Mouse (Mus musculus): ENCODE measurements around the gene Pcdh17. TPM values are rescaled to one million over a fixed set of nuclear protein-coding genes. Genes with fewer than 3 reads are reported as not detected.

Gene Pcdh17
- total RNA-seq, 2 experiments from 2014 or later = 7.2 to 10.2 TPM

DNA sequence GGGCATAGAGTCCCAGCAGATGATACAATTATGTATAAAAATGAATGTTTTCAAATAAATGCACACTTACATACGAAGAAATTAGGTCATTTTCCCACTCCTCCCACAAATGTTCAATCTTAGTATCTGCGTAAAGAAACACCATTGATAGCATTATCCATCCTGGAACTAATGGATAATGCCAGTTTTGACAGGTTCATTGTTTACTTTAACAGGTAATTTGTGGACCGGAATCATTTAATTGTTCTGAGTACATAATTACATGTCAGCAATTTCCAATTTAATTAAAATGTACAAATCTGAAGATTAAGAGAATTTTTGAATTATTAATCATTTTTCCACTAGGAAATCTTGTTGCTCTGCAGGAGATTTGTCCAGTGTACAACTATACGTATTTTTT lies 33.5 kb downstream of the Pcdh17 start:
- no peak for DNase-seq

DNA sequence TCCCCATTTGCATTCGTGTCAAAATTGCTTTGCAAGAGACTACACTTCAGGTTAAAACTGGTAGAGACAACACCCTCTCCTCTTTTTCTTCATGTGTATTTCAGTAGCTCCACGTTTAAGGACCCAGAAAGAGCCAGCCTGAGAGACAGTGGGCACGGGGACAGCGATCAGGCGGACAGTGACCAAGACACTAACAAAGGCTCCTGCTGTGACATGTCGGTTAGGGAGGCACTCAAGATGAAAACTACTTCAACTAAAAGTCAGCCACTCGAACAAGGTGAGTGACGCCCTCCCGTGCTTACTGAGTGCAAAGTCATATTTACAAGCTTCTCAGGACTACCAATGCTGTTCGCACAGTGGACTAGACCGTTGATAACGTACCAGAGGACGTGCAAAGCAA lies 34.0 kb downstream of the Pcdh17 start:
- DNase-seq = no peak

DNA sequence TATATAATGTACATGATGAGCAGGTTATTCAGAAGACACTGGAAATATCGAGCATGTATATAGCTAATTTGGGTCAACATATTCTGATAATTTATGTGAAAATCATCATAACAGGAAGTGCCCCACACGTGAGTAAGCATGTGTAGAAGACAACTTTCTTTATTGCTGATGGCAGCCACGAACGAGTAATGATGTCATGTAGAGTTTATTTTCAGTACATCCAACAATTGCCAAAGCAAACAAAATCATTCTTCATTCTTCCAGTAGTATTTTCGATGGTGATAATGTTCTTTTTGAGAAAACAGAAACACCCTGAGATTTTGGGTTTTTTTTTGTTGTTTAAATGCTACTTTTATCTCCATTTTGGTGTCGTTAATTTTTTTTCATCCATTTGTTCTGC lies 37.2 kb downstream of the Pcdh17 start:
- DNase-seq = no peak

DNA sequence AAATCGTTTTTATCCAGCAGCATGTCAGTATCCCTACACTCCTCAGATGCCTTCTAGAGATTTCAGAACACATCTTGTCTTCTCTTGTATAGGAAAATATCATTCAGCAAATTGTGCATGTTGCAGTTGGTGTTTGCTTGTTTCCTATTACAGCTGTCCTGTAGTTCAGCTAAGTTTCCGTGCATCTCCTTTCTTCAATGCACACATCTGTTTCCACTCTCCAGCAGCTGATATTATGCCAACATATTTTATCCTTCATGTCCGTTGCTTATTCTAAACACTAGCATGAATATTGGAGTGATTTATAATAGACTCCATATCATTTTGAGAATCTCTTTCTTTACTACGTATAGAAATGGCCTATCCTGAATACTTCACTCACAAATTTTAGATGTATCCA lies 41.0 kb downstream of the Pcdh17 start:
- DNase-seq = no peak

DNA sequence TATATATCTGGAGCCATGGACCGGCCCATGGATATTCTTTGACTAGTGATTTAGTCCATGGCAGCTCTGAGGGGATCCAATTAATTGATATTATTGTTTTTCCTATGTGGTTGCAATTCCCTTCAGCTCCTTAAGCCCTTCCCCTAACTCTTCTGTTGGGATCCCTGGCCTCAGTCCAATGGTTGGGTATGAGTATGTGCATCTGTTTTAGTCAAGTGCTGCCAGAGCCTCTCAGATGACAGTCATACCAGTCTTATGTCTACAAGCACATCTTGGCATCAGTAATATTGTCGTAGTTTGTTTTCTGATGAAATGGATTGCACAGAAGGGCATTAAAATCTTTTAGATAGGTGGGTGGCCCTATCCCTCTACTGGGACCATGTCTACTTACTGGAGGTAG lies 67.6 kb downstream of the Pcdh17 start:
- no peak for DNase-seq

DNA sequence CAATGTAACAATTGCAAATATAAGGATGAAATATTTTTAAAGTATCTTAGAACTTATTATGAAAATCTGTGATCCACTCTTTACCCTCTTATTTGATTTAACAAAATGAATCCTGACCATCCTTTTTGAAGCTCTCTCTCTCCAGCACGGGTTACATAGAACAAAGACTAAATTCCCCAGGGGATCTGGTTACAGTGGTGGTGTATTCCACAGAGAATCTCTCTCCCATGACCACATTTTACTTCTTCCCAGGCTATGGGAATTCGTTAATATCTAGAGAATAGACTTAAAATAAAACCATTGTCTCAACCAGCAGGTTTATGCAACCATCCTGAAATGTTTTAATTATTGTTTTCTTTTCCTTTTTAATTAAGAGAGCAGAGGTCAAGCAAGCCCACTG lies 89.0 kb downstream of the Pcdh17 start:
- no peak for DNase-seq

DNA sequence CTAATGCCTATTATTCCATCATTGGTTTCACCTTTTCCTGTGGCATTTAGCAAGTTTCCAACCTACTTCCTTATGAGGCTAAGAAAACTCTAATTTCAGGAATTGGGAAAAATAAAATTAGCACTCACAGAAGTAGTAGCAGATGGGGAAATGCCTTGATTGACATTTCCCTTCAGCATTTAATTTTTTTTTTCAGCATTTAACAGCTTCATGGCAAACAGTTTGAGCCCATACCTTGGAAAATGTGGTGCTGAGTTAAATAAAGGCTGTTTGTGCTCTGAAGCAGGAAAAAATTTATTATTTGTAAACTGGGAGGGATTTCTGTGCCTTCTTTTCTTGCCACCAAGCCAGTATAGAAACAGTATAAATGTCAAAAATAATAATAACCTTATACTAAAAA lies 91.9 kb downstream of the Pcdh17 start:
- DNase-seq = no peak

DNA sequence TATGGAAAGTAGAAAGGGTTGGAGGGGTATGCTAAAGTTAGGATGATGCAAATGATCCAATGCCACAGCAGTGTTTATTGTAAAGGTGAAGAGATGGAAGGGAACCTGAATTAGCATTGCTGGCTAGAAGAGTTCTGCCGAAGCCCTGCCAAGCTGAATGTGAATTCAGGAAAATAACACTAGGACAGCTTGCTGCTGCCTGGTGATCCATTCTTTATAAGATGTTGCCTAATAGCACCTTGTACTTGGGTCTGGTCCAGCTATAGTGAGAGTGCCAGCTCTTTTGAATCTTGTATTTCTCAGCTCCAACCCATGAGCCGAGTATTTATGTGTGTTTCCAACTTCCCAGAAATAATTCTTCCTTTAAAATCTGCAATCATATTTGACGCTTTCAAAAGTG lies 98.5 kb downstream of the Pcdh17 start:
- DNase-seq = no peak

DNA sequence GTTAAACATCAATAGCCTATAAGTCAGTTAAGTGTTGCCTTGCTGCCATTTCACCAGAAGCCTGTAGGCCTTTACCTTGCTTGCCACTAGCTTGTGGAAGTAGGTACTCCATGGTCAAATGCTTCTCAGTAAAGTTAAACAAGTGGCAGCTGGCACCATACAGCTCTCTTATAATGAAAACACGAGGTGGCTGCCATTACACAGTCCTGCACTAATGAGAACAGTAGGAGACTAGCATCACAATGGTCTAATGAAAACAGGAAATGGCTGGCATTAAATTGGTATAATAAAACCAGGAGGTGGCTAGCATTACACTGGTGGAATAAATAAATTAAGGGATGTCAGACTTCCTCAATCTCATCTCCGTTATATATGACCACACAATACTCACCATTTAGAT lies 102.6 kb downstream of the Pcdh17 start:
- no peak for DNase-seq

DNA sequence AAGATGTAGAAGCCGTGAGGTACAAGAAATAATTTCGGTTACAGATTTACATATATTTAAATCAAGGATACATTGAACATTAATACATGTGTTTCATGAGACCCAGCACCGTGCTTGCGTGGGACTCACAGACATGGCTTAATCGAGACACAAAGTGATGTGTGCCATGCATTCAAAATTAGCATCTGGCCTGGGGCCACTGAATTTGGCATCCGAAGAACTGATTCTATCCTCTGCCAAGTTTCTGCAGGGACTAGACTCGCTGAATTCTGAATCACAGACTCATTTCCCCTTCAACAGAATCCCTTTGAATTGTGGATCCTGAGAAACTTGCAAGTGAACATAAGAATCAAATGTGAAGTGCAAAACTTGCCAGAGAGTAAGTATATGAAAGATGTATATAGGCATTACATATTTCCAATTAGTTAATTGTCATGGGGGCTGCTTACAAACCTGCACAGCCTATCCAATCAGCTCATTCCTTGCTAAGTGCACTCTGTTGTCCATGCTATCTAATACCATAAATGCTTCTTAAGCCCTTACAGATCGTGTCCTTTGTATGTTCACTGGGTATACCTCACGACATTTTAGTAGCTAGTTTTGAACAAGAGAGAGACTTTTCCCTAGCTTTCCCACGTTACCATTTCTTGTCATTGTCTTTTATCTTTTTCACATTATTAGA lies 104.3 kb downstream of the Pcdh17 start:
- no peak for DNase-seq

DNA sequence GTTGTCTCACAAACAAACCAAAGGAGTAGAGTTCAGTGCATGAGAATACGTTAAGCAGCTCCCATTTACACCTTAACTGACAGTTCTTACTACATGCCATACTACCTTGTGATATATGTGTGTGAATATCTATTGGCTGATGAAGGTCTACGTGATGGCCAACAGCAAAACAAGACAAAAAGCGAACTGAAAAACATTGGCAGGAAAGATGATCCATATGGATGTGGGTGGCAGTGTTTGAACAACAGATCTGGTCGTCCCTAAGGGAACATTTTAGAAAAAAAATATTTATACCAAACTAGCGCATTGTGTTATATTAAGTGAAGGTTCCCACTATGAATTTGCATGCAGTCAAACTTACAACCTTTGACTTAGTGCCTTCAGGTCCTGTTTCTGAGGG lies 108.2 kb downstream of the Pcdh17 start:
- DNase-seq = no peak

DNA sequence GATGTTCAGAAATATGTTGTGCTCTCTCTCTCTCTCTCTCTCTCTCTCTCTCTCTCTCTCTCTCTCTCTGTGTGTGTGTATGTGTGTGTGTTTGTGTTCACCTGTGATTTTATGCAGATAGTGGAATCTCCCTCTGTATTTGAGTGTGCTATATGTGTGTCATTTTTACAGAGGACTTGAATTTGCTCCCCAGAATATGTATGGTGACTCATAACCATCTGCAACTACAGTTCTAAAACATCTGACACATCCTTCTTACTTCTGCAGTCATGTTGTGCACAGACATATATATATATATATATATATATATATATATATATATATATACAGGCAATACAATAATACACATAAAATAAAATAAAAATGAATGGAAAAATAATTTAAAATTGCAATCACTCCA lies 127.7 kb downstream of the Pcdh17 start:
- DNase-seq = no peak

All from gastrocnemius, postnatal 10 days (tissue).